Mouse (Mus musculus): ENCODE results near the gene Npc2. TPM values are rescaled to one million over a fixed set of nuclear protein-coding genes. Genes with fewer than 3 reads are reported as not detected.

Npc2 gene
- polyA plus RNA-seq, 1 experiment, result 140 TPM

DNA sequence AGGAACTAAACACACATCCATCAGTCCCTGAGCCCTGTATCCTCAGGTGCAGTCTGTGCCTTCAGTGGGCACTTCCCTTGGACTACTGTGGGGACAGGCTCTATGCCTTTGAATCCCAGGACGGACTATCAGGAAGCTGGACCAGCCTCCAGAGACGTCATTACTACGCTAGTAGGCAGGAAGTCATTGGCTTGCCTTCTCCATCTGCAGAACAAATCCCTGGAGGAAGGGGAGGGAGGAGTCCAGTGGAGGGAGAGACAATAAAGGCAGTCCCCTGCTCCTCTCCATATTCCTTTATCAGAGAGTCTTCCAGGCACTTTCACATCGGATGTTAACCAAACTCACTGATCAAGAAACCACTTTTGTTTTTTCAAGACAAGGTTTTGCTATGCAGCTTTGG lies 38.6 kb upstream of the Npc2 start:
- Histone ChIP-seq H3K27me3 (ENCODE audit: control insufficient read depth, insufficient read depth, low read length) (no peaks in the 10 kb centered on the region), H3K4me1 (ENCODE audit: control insufficient read depth, insufficient read depth, insufficient read length) (no peaks in the 10 kb centered on the region), H3K27ac (ENCODE audit: insufficient read depth, low read length) (no peak overlapping the region), H3K36me3 (ENCODE audit: control insufficient read depth, insufficient read depth, low read length) (no peaks in the 10 kb centered on the region), H3K4me3 (ENCODE audit: extremely low read depth, insufficient read depth, insufficient read length) (no peak overlapping the region)
- TF ChIP-seq CTCF (IDR thresholded peaks at IDR 0.05; ENCODE audit: extremely low read depth, insufficient read depth, insufficient read length, insufficient replicate concordance) (no peak), POLR2A (IDR thresholded peaks at IDR 0.05; ENCODE audit: low read depth, low read length) (no peak)
- WGBS, result 64% methylated on average over 4 of the region's 4 CpGs
- no peak for DNase-seq (ENCODE audit: low read depth in 1 of 2, low spot score in 2 of 2)

- no peaks in the 10 kb centered on the region for H3K27me3 ChIP-seq (ENCODE audit: control insufficient read depth, insufficient read depth, low read length)
- H3K27ac ChIP-seq (ENCODE audit: insufficient read depth, low read length), result no peak overlapping the region
- no peak overlapping the region for H3K4me3 ChIP-seq (ENCODE audit: extremely low read depth, insufficient read depth, insufficient read length)
- no peak for TF ChIP-seq CTCF (IDR thresholded peaks at IDR 0.05; ENCODE audit: extremely low read depth, insufficient read depth, insufficient read length, insufficient replicate concordance)
- TF ChIP-seq POLR2A (IDR thresholded peaks at IDR 0.05; ENCODE audit: low read depth, low read length), result no peak
- H3K36me3 ChIP-seq (ENCODE audit: control insufficient read depth, insufficient read depth, low read length), result no peaks in the 10 kb centered on the region
- WGBS, result 66% methylated on average over 1 of the region's 1 CpGs
- H3K4me1 ChIP-seq (ENCODE audit: control insufficient read depth, insufficient read depth, insufficient read length), result no peaks in the 10 kb centered on the region
- no peak for DNase-seq (ENCODE audit: low read depth in 1 of 2, low spot score in 2 of 2)
Observed at GRCm38 (mm10) chr12:84810810-84811209, 37.9 kb upstream of the Npc2 start.

- Histone ChIP-seq H3K27me3 (ENCODE audit: control insufficient read depth, insufficient read depth, low read length) (no peaks in the 10 kb centered on the region), H3K36me3 (ENCODE audit: control insufficient read depth, insufficient read depth, low read length) (no peaks in the 10 kb centered on the region), H3K4me3 (ENCODE audit: extremely low read depth, insufficient read depth, insufficient read length) (no peak overlapping the region), H3K4me1 (ENCODE audit: control insufficient read depth, insufficient read depth, insufficient read length) (no peaks in the 10 kb centered on the region), H3K27ac (ENCODE audit: insufficient read depth, low read length) (no peak overlapping the region)
- no peak for TF ChIP-seq POLR2A (IDR thresholded peaks at IDR 0.05; ENCODE audit: low read depth, low read length)
- DNase-seq (ENCODE audit: low read depth in 1 of 2, low spot score in 2 of 2), result no peak
- WGBS, result 15% methylated on average over 6 of the region's 6 CpGs
Observed at GRCm38 (mm10) chr12:84809033-84809432, 36.1 kb upstream of the Npc2 start.

DNA sequence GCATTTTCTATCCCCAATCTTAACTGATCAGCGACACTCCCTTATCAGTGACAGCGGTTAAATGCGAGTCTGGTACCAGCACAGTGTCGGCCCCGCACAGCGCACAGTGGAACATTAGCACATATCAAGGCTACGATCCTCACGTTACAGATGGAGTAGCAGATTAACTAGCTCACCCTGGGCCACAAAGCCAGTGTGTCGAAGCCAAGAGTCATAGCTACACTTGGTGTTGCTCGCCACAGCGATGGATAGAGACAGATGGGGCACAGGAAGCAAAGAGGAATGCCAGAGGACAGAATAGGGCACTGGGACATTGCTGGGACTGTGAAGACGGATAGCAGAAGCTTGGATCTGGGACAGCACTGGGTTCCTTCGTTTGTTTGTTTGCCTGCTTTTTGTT lies 34.4 kb upstream of the Npc2 start:
- H3K27ac ChIP-seq (ENCODE audit: insufficient read depth, low read length), result no peak overlapping the region
- WGBS, result 89% methylated on average over 13 of the region's 13 CpGs
- TF ChIP-seq POLR2A (IDR thresholded peaks at IDR 0.05; ENCODE audit: low read depth, low read length), result no peak
- TF ChIP-seq CTCF (IDR thresholded peaks at IDR 0.05; ENCODE audit: extremely low read depth, insufficient read depth, insufficient read length, insufficient replicate concordance), result no peak

DNA sequence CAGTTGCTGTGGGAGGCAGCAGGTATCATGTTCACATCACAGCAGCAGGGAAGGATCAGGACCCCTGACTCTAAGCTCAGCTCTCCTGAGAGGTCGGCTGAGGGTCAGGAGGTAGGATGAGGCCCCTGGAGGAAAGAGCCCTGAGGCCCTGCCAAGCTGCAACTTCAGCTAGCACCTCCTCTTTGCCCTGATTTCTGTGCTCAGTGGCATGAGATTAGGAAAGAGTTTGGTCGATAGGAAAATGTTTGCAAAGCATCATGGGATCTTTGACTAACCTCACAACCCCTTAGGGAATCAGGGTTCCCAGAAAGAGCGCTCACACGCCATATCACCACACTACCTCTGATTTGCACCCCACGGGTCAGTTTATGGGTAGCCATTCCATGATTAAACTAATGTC lies 33.8 kb upstream of the Npc2 start:
- no peaks in the 10 kb centered on the region for H3K27me3 ChIP-seq (ENCODE audit: control insufficient read depth, insufficient read depth, low read length)
- H3K4me3 ChIP-seq (ENCODE audit: extremely low read depth, insufficient read depth, insufficient read length), result no peak overlapping the region
- no peak overlapping the region for H3K27ac ChIP-seq (ENCODE audit: insufficient read depth, low read length)
- 0 out of 2 replicates have a peak, but pooled peaks cover 2% of the 10 kb centered on the region for H3K4me1 ChIP-seq (ENCODE audit: control insufficient read depth, insufficient read depth, insufficient read length)
- no peaks in the 10 kb centered on the region for H3K36me3 ChIP-seq (ENCODE audit: control insufficient read depth, insufficient read depth, low read length)
- DNase-seq (ENCODE audit: low read depth in 1 of 2, low spot score in 2 of 2), result no peak
- TF ChIP-seq CTCF (IDR thresholded peaks at IDR 0.05; ENCODE audit: extremely low read depth, insufficient read depth, insufficient read length, insufficient replicate concordance) (no peak), POLR2A (IDR thresholded peaks at IDR 0.05; ENCODE audit: low read depth, low read length) (no peak)
- WGBS, result 49% methylated on average over 5 of the region's 5 CpGs

More for the DNA sequence above, 34.4 kb upstream of the Npc2 start:
- H3K4me3 ChIP-seq (ENCODE audit: extremely low read depth, insufficient read depth, insufficient read length), result no peak overlapping the region
- no peak for DNase-seq (ENCODE audit: low read depth in 1 of 2, low spot score in 2 of 2)
- H3K27me3 ChIP-seq (ENCODE audit: control insufficient read depth, insufficient read depth, low read length), result no peaks in the 10 kb centered on the region
- H3K36me3 ChIP-seq (ENCODE audit: control insufficient read depth, insufficient read depth, low read length), result no peaks in the 10 kb centered on the region
- no peaks in the 10 kb centered on the region for H3K4me1 ChIP-seq (ENCODE audit: control insufficient read depth, insufficient read depth, insufficient read length)

GRCm38 (mm10) chr12:84806010-84806409 lies 33.1 kb upstream of the Npc2 start:
- 86% methylated on average over 1 of the region's 1 CpGs for WGBS
- no peak overlapping the region for H3K4me3 ChIP-seq (ENCODE audit: extremely low read depth, insufficient read depth, insufficient read length)

GRCm38 (mm10) chr12:84805228-84805842 lies 32.4 kb upstream of the Npc2 start:
- 0 out of 2 replicates have a peak, but pooled peaks cover 2% of the 10 kb centered on the region for H3K4me1 ChIP-seq (ENCODE audit: control insufficient read depth, insufficient read depth, insufficient read length)
- no peak overlapping the region for H3K4me3 ChIP-seq (ENCODE audit: extremely low read depth, insufficient read depth, insufficient read length)
- TF ChIP-seq POLR2A (IDR thresholded peaks at IDR 0.05; ENCODE audit: low read depth, low read length), result no peak
- no peak for TF ChIP-seq CTCF (IDR thresholded peaks at IDR 0.05; ENCODE audit: extremely low read depth, insufficient read depth, insufficient read length, insufficient replicate concordance)
- H3K27ac ChIP-seq (ENCODE audit: insufficient read depth, low read length), result no peak overlapping the region
- H3K27me3 ChIP-seq (ENCODE audit: control insufficient read depth, insufficient read depth, low read length), result no peaks in the 10 kb centered on the region
- no peak for DNase-seq (ENCODE audit: low read depth in 1 of 2, low spot score in 2 of 2)
- 87% methylated on average over 9 of the region's 9 CpGs for WGBS
- H3K36me3 ChIP-seq (ENCODE audit: control insufficient read depth, insufficient read depth, low read length), result no peaks in the 10 kb centered on the region

More at GRCm38 (mm10) chr12:84806010-84806409, 33.1 kb upstream of the Npc2 start:
- no peak for DNase-seq (ENCODE audit: low read depth in 1 of 2, low spot score in 2 of 2)
- Histone ChIP-seq H3K27ac (ENCODE audit: insufficient read depth, low read length) (no peak overlapping the region), H3K4me1 (ENCODE audit: control insufficient read depth, insufficient read depth, insufficient read length) (0 out of 2 replicates have a peak, but pooled peaks cover 2% of the 10 kb centered on the region), H3K27me3 (ENCODE audit: control insufficient read depth, insufficient read depth, low read length) (no peaks in the 10 kb centered on the region), H3K36me3 (ENCODE audit: control insufficient read depth, insufficient read depth, low read length) (no peaks in the 10 kb centered on the region)
- no peak for TF ChIP-seq POLR2A (IDR thresholded peaks at IDR 0.05; ENCODE audit: low read depth, low read length)
- no peak for TF ChIP-seq CTCF (IDR thresholded peaks at IDR 0.05; ENCODE audit: extremely low read depth, insufficient read depth, insufficient read length, insufficient replicate concordance)
